ENCODE assay signal across 18 mouse cellular contexts in genomic region chr9:60295199-60295598, GRCm38 (mm10).
"Had no signal": no experiment of that assay in that cellular context is flagged by ENCODE, and none has a peak within 500 bp of the region (broad histone marks: within the 10 kb centered on the region; RNA-seq: fewer than 3 reads in every experiment).

No protein-coding gene starts in this region.

- DNase-seq: kidney, adult 2 months; kidney, postnatal 25 days; layer of hippocampus, adult 9-11 months; liver, embryonic 13.5 days; lung, embryonic 14.5 days; lung, postnatal 14 days; right cerebral cortex, adult 18-20 months; right cerebral cortex, postnatal 14 days; right cerebral cortex, postnatal 4 days; thymus, postnatal 25 days had no signal

- H3K9me3 ChIP-seq: liver, embryonic 13.5 days; midbrain, embryonic 12.5 days; midbrain, embryonic 15.5 days; neural tube, embryonic 15.5 days had no signal

- H3K4me1 ChIP-seq: liver, embryonic 13.5 days; midbrain, embryonic 12.5 days; midbrain, embryonic 15.5 days had no signal

- H3K27me3 ChIP-seq: liver, embryonic 13.5 days; midbrain, embryonic 12.5 days; midbrain, embryonic 15.5 days; neural tube, embryonic 12.5 days; neural tube, embryonic 15.5 days had no signal

- H3K9ac ChIP-seq: liver, embryonic 13.5 days; lung, embryonic 14.5 days; midbrain, embryonic 12.5 days; midbrain, embryonic 15.5 days; neural tube, embryonic 12.5 days; neural tube, embryonic 15.5 days had no signal

- H3K4me3 ChIP-seq: layer of hippocampus, adult 2 months; liver, embryonic 13.5 days; midbrain, embryonic 12.5 days; midbrain, embryonic 15.5 days; neural tube, embryonic 12.5 days; neural tube, embryonic 15.5 days had no signal

- ATAC-seq: midbrain, embryonic 15.5 days had no signal

- H3K36me3 ChIP-seq: liver, embryonic 13.5 days; midbrain, embryonic 12.5 days; midbrain, embryonic 15.5 days; neural tube, embryonic 12.5 days; neural tube, embryonic 15.5 days had no signal

- H3K4me2 ChIP-seq: liver, embryonic 13.5 days; lung, embryonic 14.5 days; midbrain, embryonic 12.5 days; midbrain, embryonic 15.5 days; neural tube, embryonic 12.5 days; neural tube, embryonic 15.5 days had no signal

- H3K27ac ChIP-seq: kidney, postnatal 0 days; layer of hippocampus, adult 2 months; liver, embryonic 13.5 days; macrophage; midbrain, embryonic 12.5 days; midbrain, embryonic 15.5 days; neural tube, embryonic 12.5 days; neural tube, embryonic 15.5 days; stomach, postnatal 0 days had no signal
